Mouse (Mus musculus): ENCODE data around the gene Fnip1.

The Fnip1 gene

DNA sequence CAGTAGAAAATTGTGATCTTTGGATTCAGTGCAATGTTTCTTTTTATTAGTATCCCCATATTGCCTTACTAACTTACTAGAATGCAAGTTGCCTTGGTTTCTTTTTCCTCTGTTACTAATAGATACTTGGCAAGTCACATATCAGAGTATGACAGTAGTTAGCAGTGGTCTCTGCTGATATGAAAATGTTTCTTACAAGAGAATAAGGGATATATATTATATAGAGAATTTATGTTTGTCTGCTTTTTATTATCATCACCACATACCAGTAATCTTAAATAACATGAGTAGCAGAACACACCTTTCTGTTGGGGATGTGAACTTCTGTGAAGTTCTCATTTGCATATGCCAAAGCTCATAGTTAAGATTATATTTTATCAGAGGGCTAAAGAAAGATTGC is 104.4 kb downstream of the Fnip1 start:
- DNase-seq (ENCODE audit: low read depth, low spot score): no peak

DNA sequence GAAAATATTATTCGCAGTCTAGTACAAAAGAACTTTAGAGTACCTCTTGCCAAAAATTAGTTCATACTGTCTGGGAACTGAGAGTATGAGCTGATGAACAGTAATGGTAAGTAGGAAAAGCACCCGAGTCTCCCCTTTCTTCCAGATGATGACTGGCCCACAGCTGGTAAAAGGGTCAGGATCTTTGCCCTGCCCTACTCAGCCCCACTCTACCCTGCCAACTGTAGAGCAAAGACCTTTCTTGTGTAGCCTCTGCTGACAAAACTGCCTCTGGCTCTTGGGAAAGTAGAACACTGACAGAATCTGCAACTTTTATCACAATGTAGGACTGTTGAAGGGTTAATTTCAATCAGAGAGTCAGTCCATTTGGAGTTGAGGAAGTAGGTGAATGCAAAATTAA is 117.0 kb downstream of the Fnip1 start:
- DNase-seq (ENCODE audit: low read depth, low spot score): no peak

DNA sequence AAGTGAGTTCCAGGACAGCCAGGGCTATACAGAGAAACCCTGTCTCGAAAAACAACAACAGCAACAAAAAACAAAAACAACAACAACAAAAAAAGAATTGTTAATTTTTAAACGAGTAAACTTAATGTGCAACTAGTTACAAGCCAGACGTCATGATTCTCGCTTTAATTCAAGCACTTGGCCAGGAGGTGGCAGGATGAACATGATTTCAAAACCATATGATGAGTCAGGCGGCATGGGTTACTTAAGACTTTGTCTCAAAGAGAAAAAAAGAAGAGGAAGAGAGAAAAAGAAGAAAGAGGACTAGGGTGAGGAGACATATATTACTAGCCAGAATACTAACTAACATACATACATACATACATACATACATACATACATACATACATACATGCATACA is 124.8 kb downstream of the Fnip1 start:
- peak; percentile 41 for DNase-seq (ENCODE audit: low read depth, low spot score)
